In genomic region chr11:117806781-117807180, GRCm38 (mm10) we compare ENCODE assay signal across 44 mouse cellular contexts. TPM values are rescaled to one million over a fixed set of nuclear protein-coding genes. Genes with fewer than 3 reads are reported as not detected.
"Had no signal": no experiment of that assay in that cellular context is flagged by ENCODE, and none has a peak within 500 bp of the region (broad histone marks: within the 10 kb centered on the region; RNA-seq: fewer than 3 reads in every experiment).

No protein-coding gene starts in this region.

- H3K4me3 ChIP-seq: heart, embryonic 10.5 days; heart, embryonic 12.5 days; heart, embryonic 13.5 days; heart, embryonic 15.5 days; hindbrain, embryonic 10.5 days; hindbrain, embryonic 12.5 days; hindbrain, embryonic 13.5 days; hindbrain, embryonic 15.5 days; intestine, embryonic 15.5 days; kidney, embryonic 15.5 days; layer of hippocampus, adult 2 months had no signal

- H3K36me3 ChIP-seq: heart, embryonic 10.5 days; heart, embryonic 15.5 days; hindbrain, embryonic 12.5 days; hindbrain, embryonic 13.5 days; hindbrain, embryonic 15.5 days; intestine, embryonic 15.5 days; kidney, embryonic 15.5 days had no signal

- H3K27ac ChIP-seq: heart, embryonic 13.5 days; heart, embryonic 15.5 days; hindbrain, embryonic 10.5 days; hindbrain, embryonic 12.5 days; hindbrain, embryonic 13.5 days; hindbrain, embryonic 14.5 days; hindbrain, embryonic 15.5 days; hindbrain, postnatal 0 days; intestine, embryonic 15.5 days; kidney, embryonic 15.5 days; kidney, postnatal 0 days; layer of hippocampus, adult 2 months had no signal

- H3K27me3 ChIP-seq: heart, embryonic 15.5 days; intestine, embryonic 15.5 days; kidney, embryonic 15.5 days had no signal

- H3K4me2 ChIP-seq: heart, embryonic 11.5 days; heart, embryonic 12.5 days; heart, embryonic 13.5 days; heart, embryonic 15.5 days; hindbrain, embryonic 12.5 days; hindbrain, embryonic 13.5 days; hindbrain, embryonic 14.5 days; hindbrain, embryonic 15.5 days; intestine, embryonic 15.5 days; kidney, embryonic 15.5 days had no signal

- H3K9ac ChIP-seq: heart, embryonic 12.5 days; heart, embryonic 13.5 days; heart, embryonic 15.5 days; hindbrain, embryonic 12.5 days; hindbrain, embryonic 13.5 days; hindbrain, embryonic 14.5 days; hindbrain, embryonic 15.5 days; intestine, embryonic 15.5 days; kidney, embryonic 15.5 days had no signal

- H3K9me3 ChIP-seq: heart, embryonic 10.5 days; heart, embryonic 12.5 days; heart, embryonic 13.5 days; heart, embryonic 15.5 days; hindbrain, embryonic 10.5 days; hindbrain, embryonic 12.5 days; hindbrain, embryonic 13.5 days; hindbrain, embryonic 15.5 days; intestine, embryonic 15.5 days; kidney, embryonic 15.5 days had no signal

- ATAC-seq: hindbrain, embryonic 16.5 days; hindbrain, postnatal 0 days; inflammation-experienced regulatory T-cells, adult 6 months; intestine, embryonic 15.5 days; intestine, embryonic 16.5 days; intestine, postnatal 0 days had no signal

- DNase-seq: heart, postnatal 10 days; heart, postnatal 14 days; heart, postnatal 36 days; heart, postnatal 4 days; kidney, adult 11 months; kidney, adult 18-20 months; kidney, adult 2 months; kidney, adult 8-10 months; kidney, adult 9 months; kidney, postnatal 10 days; kidney, postnatal 14 days; kidney, postnatal 25 days; kidney, postnatal 36 days; kidney, postnatal 4 days; layer of hippocampus, adult 9-11 months; layer of hippocampus, postnatal 36 days had no signal

RNA-seq across cellular contexts. Expression of gene Gm20708, which starts 2.7 kb away (rescaled TPM):
- total RNA-seq: hematopoietic stem cell, adult 5-6 weeks; hindbrain, postnatal 0 days had no signal
- polyA plus RNA-seq: intestine, embryonic 14.5 days; large intestine, adult 2 months had no signal

RNA-seq across cellular contexts. Expression of gene 6030468B19Rik, which starts 9.3 kb away (rescaled TPM):
- total RNA-seq: heart, postnatal 10 days; heart, postnatal 14 days; heart, postnatal 25 days; heart, postnatal 36 days; heart, postnatal 4 days; hindbrain, postnatal 0 days; layer of hippocampus, postnatal 10 days; left cerebral cortex, adult 18-20 months had no signal
- polyA plus RNA-seq: heart, postnatal 0 days; hindbrain, embryonic 11.5 days; hindbrain, embryonic 13.5 days; hindbrain, embryonic 15.5 days; hindbrain, embryonic 16.5 days; hindbrain, postnatal 0 days; intestine, postnatal 0 days; kidney, embryonic 14.5 days; kidney, postnatal 0 days had no signal
